Comparison of ENCODE assay signal across 33 mouse cellular contexts in the genomic region with DNA sequence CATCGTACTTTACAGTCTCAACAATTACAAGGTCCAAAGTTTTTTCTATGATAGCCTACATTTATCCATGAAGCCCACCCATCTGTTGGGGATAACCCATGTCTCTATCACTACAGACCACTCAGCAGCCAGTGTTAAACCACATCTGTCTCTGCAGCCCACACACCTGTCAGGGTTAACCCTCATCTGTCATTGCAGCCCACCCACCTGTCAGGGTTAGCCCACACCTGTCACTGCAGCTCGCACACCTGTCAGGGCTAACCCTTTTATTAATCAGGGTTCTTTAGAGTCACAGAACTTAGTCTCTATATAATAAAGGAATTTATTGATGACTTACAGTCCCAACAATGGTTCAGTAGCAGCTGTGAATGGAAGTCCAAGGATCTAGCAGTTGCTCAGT. TPM values are rescaled to one million over a fixed set of nuclear protein-coding genes. Genes with fewer than 3 reads are reported as not detected.
"Had no signal": no experiment of that assay in that cellular context is flagged by ENCODE, and none has a peak within 500 bp of the region (broad histone marks: within the 10 kb centered on the region; RNA-seq: fewer than 3 reads in every experiment).

No protein-coding gene starts in this region.

- H3K36me3 ChIP-seq: embryonic facial prominence, embryonic 10.5 days; embryonic facial prominence, embryonic 12.5 days; embryonic facial prominence, embryonic 13.5 days; embryonic facial prominence, embryonic 15.5 days; forebrain, embryonic 10.5 days; forebrain, embryonic 12.5 days; forebrain, embryonic 15.5 days had no signal

- H3K4me3 ChIP-seq: embryonic facial prominence, embryonic 10.5 days; embryonic facial prominence, embryonic 12.5 days; embryonic facial prominence, embryonic 13.5 days; embryonic facial prominence, embryonic 15.5 days; erythroblast, embryonic 14.5 days; forebrain, embryonic 10.5 days; forebrain, embryonic 12.5 days; forebrain, embryonic 13.5 days; forebrain, embryonic 15.5 days; gastrocnemius, adult 2 months; heart, adult 2 months had no signal

- H3K4me2 ChIP-seq: embryonic facial prominence, embryonic 12.5 days; embryonic facial prominence, embryonic 13.5 days; embryonic facial prominence, embryonic 15.5 days; forebrain, embryonic 12.5 days; forebrain, embryonic 13.5 days; forebrain, embryonic 15.5 days had no signal

- DNase-seq: cerebellum, adult 8-10 months; cerebellum, adult 9-10 months; cerebellum, adult 9-11 months; cerebellum, postnatal 10 days; cerebellum, postnatal 14 days; cerebellum, postnatal 25 days; cerebellum, postnatal 36 days; embryo, embryonic 11 days; forebrain, postnatal 0 days; gastrocnemius, adult 2 months; gastrocnemius, postnatal 10 days; gastrocnemius, postnatal 14 days; gastrocnemius, postnatal 25 days; gastrocnemius, postnatal 36 days; heart, adult 11 months; heart, adult 18-20 months; heart, adult 2 months had no signal

- H3K27me3 ChIP-seq: embryonic facial prominence, embryonic 12.5 days; embryonic facial prominence, embryonic 13.5 days; embryonic facial prominence, embryonic 15.5 days; forebrain, embryonic 12.5 days; forebrain, embryonic 13.5 days; forebrain, embryonic 15.5 days had no signal

RNA-seq across cellular contexts. Expression of a gene that starts 43.2 kb away (rescaled TPM):
- polyA plus RNA-seq: cortical plate, adult 2 months; embryonic facial prominence, embryonic 14.5 days; embryonic facial prominence, embryonic 15.5 days; erythroblast, embryonic 14.5 days; forebrain, embryonic 11.5 days; forebrain, embryonic 12.5 days; forebrain, embryonic 13.5 days; forebrain, embryonic 14.5 days; forebrain, embryonic 16.5 days; forebrain, postnatal 0 days; frontal cortex, adult 2 months; gonadal fat pad, adult 2 months had no signal
